ENCODE assay signal across 8 mouse cellular contexts in the genomic region with DNA sequence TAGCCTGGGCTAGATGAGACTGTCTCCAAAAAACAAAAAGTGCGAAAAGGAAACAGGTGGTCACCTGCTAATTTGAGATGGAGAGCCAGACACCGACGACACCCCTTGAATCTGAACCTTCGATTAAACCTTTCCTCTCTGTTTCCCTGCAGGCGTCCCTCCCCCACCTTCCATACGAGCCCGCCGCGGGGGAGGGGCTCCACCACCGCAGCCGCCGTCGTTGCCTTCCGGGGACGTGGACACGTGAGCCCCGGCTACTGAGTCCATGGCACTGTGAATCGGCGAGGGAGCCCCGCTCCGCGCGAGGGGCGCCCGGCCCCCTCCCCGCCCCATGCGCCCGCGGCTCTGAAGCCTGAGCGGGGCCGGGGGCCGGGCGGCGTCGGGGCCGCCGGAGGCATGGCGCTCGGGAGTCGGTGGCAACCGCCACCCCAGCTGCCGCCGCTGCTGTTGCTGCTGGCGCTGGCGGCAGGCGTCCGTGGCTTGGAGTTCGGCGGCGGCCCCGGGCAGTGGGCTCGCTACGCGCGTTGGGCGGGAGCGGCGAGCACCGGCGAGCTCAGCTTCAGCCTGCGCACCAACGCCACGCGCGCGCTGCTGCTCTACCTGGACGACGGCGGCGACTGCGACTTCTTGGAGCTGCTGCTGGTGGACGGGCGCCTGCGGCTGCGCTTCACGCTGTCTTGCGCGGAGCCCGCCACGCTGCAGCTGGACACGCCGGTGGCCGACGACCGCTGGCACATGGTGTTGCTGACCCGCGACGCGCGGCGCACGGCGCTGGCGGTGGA. TPM values are rescaled to one million over a fixed set of nuclear protein-coding genes. Genes with fewer than 3 reads are reported as not detected.
A peak's percentile ranks its signal among the peaks of the same experiment; 100 is the strongest.
DNase-seq lines count a peak whose midpoint lies in the region; ATAC-seq and TF ChIP-seq lines count a peak whose summit lies in the region.

No protein-coding gene starts in this region.

- no peaks in the 10 kb centered on the region for H3K9me3 ChIP-seq in heart, embryonic 14.5 days (ENCODE audit: control insufficient read depth, low read length)
- no peaks in the 10 kb centered on the region for H3K9me3 ChIP-seq in embryonic facial prominence, embryonic 10.5 days
- H3K9me3 ChIP-seq in lung, postnatal 0 days (ENCODE audit: low read length) = no peaks in the 10 kb centered on the region
- H3K9me3 ChIP-seq in stomach, postnatal 0 days (ENCODE audit: control insufficient read depth, low read length) = no peaks in the 10 kb centered on the region

- no peak for TF ChIP-seq EP300 in lung, postnatal 0 days (IDR thresholded peaks at IDR 0.05)
- TF ChIP-seq EP300 in stomach, postnatal 0 days (optimal IDR thresholded peaks at IDR 0.05) = no peak

- no peak for DNase-seq in heart, postnatal 25 days (ENCODE audit: low spot score)
- peak; percentile 61 for DNase-seq in embryonic facial prominence, embryonic 10.5 days (ENCODE audit: low spot score)
- DNase-seq in induced T-regulatory cell, adult 2 months (ENCODE audit: low read depth) = peak; percentile 47
- DNase-seq in lung, postnatal 0 days (ENCODE audit: low spot score) = peak; percentile 55
- peak; percentile 78 for DNase-seq in stomach, postnatal 0 days (ENCODE audit: low spot score)
- no peak for DNase-seq in thymus, postnatal 0 days (ENCODE audit: low spot score)
- DNase-seq in spleen, adult 18-20 months = no peak

- intact Hi-C loops in heart, postnatal 25 days (cut with DNase I) = no loop called here

- H3K4me3 ChIP-seq in heart, embryonic 14.5 days (ENCODE audit: control insufficient read depth in 1 of 2, insufficient read depth in 1 of 2, low read depth in 1 of 2, low read length in 2 of 2) = peak overlapping the region; percentile 9 to 21; a peak in 3 of 4 replicates
- peak overlapping the region; percentile 57 for H3K4me3 ChIP-seq in embryonic facial prominence, embryonic 10.5 days
- H3K4me3 ChIP-seq in lung, postnatal 0 days (ENCODE audit: low read depth, low read length) = peak overlapping the region; percentile 18; the same call in 1 of the 2 replicates
- H3K4me3 ChIP-seq in stomach, postnatal 0 days (ENCODE audit: low read depth, low read length) = peak overlapping the region; percentile 28

- TF ChIP-seq CTCF in lung, postnatal 0 days (IDR thresholded peaks at IDR 0.05) = no peak; the same call in 1 of the 2 replicates
- no peak for TF ChIP-seq CTCF in stomach, postnatal 0 days (IDR thresholded peaks at IDR 0.05; ENCODE audit: low read depth)

- H3K4me1 ChIP-seq in heart, embryonic 14.5 days (ENCODE audit: control insufficient read depth in 2 of 2, insufficient read depth in 2 of 2, low read length in 2 of 2) = peaks cover 0 to 15% of the 10 kb centered on the region in 2 experiments; a peak in 3 of 4 replicates
- peaks cover 25% of the 10 kb centered on the region for H3K4me1 ChIP-seq in embryonic facial prominence, embryonic 10.5 days
- no peaks in the 10 kb centered on the region for H3K4me1 ChIP-seq in lung, postnatal 0 days (ENCODE audit: insufficient read depth, low read depth, low read length)
- H3K4me1 ChIP-seq in stomach, postnatal 0 days (replicated peaks; ENCODE audit: control insufficient read depth, insufficient read depth) = peaks cover 8% of the 10 kb centered on the region; the same call in 1 of the 2 replicates

- no peaks in the 10 kb centered on the region for H3K36me3 ChIP-seq in heart, embryonic 14.5 days (ENCODE audit: control insufficient read depth, insufficient read depth, low read length)
- no peaks in the 10 kb centered on the region for H3K36me3 ChIP-seq in embryonic facial prominence, embryonic 10.5 days (replicated peaks)
- no peaks in the 10 kb centered on the region for H3K36me3 ChIP-seq in lung, postnatal 0 days (ENCODE audit: insufficient read depth, low read length)
- H3K36me3 ChIP-seq in stomach, postnatal 0 days (ENCODE audit: control insufficient read depth, insufficient read depth, low read length) = no peaks in the 10 kb centered on the region

- peaks cover 87% of the 10 kb centered on the region for H3K27me3 ChIP-seq in heart, embryonic 14.5 days (ENCODE audit: control insufficient read depth, insufficient read depth, low read length)
- H3K27me3 ChIP-seq in embryonic facial prominence, embryonic 10.5 days (replicated peaks; ENCODE audit: low read depth, poor library complexity, severe bottlenecking) = peaks cover 95% of the 10 kb centered on the region
- H3K27me3 ChIP-seq in lung, postnatal 0 days (replicated peaks; ENCODE audit: insufficient read depth, low read length) = peaks cover 54% of the 10 kb centered on the region
- peaks cover 20% of the 10 kb centered on the region for H3K27me3 ChIP-seq in stomach, postnatal 0 days (ENCODE audit: control insufficient read depth, insufficient read depth, low read length)

- WGBS in heart, embryonic 14.5 days = 1% methylated on average over 88 of the region's 94 CpGs
- whole genome bisulfite sequencing in embryonic facial prominence, embryonic 10.5 days = under 1% methylated on average over 94 of the region's 94 CpGs
- WGBS in lung, postnatal 0 days = 2% methylated on average over 39 of the region's 94 CpGs
- 1% methylated on average over 83 of the region's 94 CpGs for WGBS in stomach, postnatal 0 days

- peak overlapping the region; percentile 55 for H3K4me2 ChIP-seq in heart, embryonic 14.5 days (ENCODE audit: low read length)
- H3K4me2 ChIP-seq in lung, postnatal 0 days (replicated peaks; ENCODE audit: low read depth, low read length) = peak overlapping the region; percentile 29
- peak overlapping the region; percentile 50 for H3K4me2 ChIP-seq in stomach, postnatal 0 days (replicated peaks; ENCODE audit: low read depth)

- no peak for ATAC-seq in heart, embryonic 14.5 days (ENCODE audit: insufficient number of reproducible peaks, insufficient read depth, low FRiP score, low read depth)
- peak; percentile 77 for ATAC-seq in lung, postnatal 0 days
- ATAC-seq in stomach, postnatal 0 days (ENCODE audit: low FRiP score, low TSS enrichment) = peak; percentile 55

- H3K27ac ChIP-seq in heart, embryonic 14.5 days (replicated peaks in 1 of 2; ENCODE audit: control insufficient read depth in 1 of 2, insufficient read depth in 1 of 2, low read depth in 2 of 2, low read length in 2 of 2) = no peak overlapping the region
- no peak overlapping the region for H3K27ac ChIP-seq in embryonic facial prominence, embryonic 10.5 days (replicated peaks)
- H3K27ac ChIP-seq in lung, postnatal 0 days (ENCODE audit: low read length) = no peak overlapping the region
- H3K27ac ChIP-seq in stomach, postnatal 0 days (replicated peaks) = no peak overlapping the region

- no peak overlapping the region for H3K9ac ChIP-seq in heart, embryonic 14.5 days (ENCODE audit: low read length)
- H3K9ac ChIP-seq in lung, postnatal 0 days (replicated peaks; ENCODE audit: low read depth) = no peak overlapping the region
- H3K9ac ChIP-seq in stomach, postnatal 0 days (ENCODE audit: low read length) = no peak overlapping the region

RNA-seq across cellular contexts. Expression of a gene that starts 9.3 kb away (rescaled TPM):
- polyA plus RNA-seq in heart, embryonic 14.5 days (2014; fragmentation: Nextera tagmentation; extraction: Ambion mirVana) = 0.12 and 0.66 TPM in 2 replicates
- 1 to 10 TPM; 3.4 to 4.4 TPM for total RNA-seq in heart, postnatal 25 days (2021)
- 1.9 TPM in 2 replicates for polyA plus RNA-seq in embryonic facial prominence, embryonic 10.5 days (2016; fragmentation: Nextera tagmentation; extraction: Ambion mirVana)
- 3.8 and 4.7 TPM in 2 replicates for polyA plus RNA-seq in lung, postnatal 0 days (2015; fragmentation: Nextera tagmentation; extraction: Ambion mirVana)
- polyA plus RNA-seq in stomach, postnatal 0 days (2015; fragmentation: Nextera tagmentation; extraction: Ambion mirVana) = 0.83 and 1.3 TPM in 2 replicates
- 0.10 and 0.24 TPM in 2 replicates for polyA plus RNA-seq in thymus, postnatal 0 days (2015; fragmentation: Nextera tagmentation; extraction: Ambion mirVana)

RNA-seq across cellular contexts. Expression of a gene that starts 28.7 kb away (rescaled TPM):
- 44.8 and 48.9 TPM in 2 replicates for polyA plus RNA-seq in heart, embryonic 14.5 days (2014; fragmentation: Nextera tagmentation; extraction: Ambion mirVana)
- total RNA-seq in heart, postnatal 25 days (2021) = 10 to 100 TPM; 43.2 to 55.2 TPM
- 14.2 and 18.6 TPM in 2 replicates for polyA plus RNA-seq in embryonic facial prominence, embryonic 10.5 days (2016; fragmentation: Nextera tagmentation; extraction: Ambion mirVana)
- 99.2 and 128 TPM in 2 replicates for polyA plus RNA-seq in lung, postnatal 0 days (2015; fragmentation: Nextera tagmentation; extraction: Ambion mirVana)
- polyA plus RNA-seq in stomach, postnatal 0 days (2015; fragmentation: Nextera tagmentation; extraction: Ambion mirVana) = 53.4 and 57.3 TPM in 2 replicates
- polyA plus RNA-seq in thymus, postnatal 0 days (2015; fragmentation: Nextera tagmentation; extraction: Ambion mirVana) = 195 and 206 TPM in 2 replicates

RNA-seq across cellular contexts. Expression of a gene that starts 43.6 kb away (rescaled TPM):
- polyA plus RNA-seq in heart, embryonic 14.5 days (2014; fragmentation: Nextera tagmentation; extraction: Ambion mirVana) = 225 and 226 TPM in 2 replicates
- 1,000 to 10,000 TPM; 1,128 to 1,145 TPM for total RNA-seq in heart, postnatal 25 days (2021)
- 1.1 and 2.2 TPM in 2 replicates for polyA plus RNA-seq in embryonic facial prominence, embryonic 10.5 days (2016; fragmentation: Nextera tagmentation; extraction: Ambion mirVana)
- polyA plus RNA-seq in lung, postnatal 0 days (2015; fragmentation: Nextera tagmentation; extraction: Ambion mirVana) = 20.5 and 32.1 TPM in 2 replicates
- polyA plus RNA-seq in stomach, postnatal 0 days (2015; fragmentation: Nextera tagmentation; extraction: Ambion mirVana) = 8.0 and 10.5 TPM in 2 replicates
- 4.2 and 6.3 TPM in 2 replicates for polyA plus RNA-seq in thymus, postnatal 0 days (2015; fragmentation: Nextera tagmentation; extraction: Ambion mirVana)

Comparison
In these comparisons a context has a peak if more than half of its experiments do, and no peak if none do; other contexts are left out.
1. DNase-seq: peak in embryonic facial prominence, embryonic 10.5 days (single experiment), induced T-regulatory cell, adult 2 months (single experiment), lung, postnatal 0 days (single experiment) and stomach, postnatal 0 days (single experiment); none in heart, postnatal 25 days (single experiment), thymus, postnatal 0 days (single experiment) and spleen, adult 18-20 months (0 of 2).
2. Peak in every context shown above with its lines, with median percentiles within 50 percentile points of each other: H3K4me2 ChIP-seq and H3K4me3 ChIP-seq.